Mouse (Mus musculus) right cerebral cortex, postnatal 4 days (tissue): ENCODE measurements around the gene Casc3.

Source experiments
- DNase-seq: peaks from one replicate; pipeline ENCODE4 v3.0.0-alpha.2; 2022

Gene Casc3

DNA sequence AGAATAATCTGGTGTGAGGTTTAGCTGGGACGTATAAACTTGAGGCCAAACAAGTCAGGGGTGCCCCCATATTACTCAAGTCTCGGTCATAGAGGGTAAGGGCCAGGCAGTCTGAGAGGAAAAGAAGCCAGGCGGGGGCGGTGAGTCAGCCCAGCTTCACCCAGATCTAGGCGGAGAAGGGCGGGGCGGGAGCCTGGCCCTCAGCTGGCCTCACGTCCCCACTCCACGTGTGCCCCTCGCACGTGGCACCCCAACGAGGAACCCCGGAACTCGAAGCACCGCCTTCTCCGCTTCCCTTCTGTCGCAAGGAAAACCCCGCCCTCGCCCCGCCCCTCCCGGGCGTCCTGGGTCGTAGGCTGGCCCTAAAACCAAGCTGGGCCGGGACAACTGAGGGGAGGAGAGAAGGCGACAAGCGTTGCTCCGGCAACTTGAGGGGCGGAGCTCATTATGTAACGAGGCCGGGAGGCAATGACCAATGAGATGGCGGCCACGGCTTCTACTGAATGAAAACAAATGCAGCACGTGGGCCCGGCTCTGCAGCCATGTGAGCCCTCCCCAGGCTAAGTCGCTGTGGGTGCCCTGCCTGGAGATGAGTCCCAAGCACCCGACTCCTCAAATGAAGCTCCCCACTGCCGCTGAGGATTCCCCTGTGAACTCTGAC, 30.9 kb upstream of the Casc3 start:
- peak; percentile 91 for DNase-seq

DNA sequence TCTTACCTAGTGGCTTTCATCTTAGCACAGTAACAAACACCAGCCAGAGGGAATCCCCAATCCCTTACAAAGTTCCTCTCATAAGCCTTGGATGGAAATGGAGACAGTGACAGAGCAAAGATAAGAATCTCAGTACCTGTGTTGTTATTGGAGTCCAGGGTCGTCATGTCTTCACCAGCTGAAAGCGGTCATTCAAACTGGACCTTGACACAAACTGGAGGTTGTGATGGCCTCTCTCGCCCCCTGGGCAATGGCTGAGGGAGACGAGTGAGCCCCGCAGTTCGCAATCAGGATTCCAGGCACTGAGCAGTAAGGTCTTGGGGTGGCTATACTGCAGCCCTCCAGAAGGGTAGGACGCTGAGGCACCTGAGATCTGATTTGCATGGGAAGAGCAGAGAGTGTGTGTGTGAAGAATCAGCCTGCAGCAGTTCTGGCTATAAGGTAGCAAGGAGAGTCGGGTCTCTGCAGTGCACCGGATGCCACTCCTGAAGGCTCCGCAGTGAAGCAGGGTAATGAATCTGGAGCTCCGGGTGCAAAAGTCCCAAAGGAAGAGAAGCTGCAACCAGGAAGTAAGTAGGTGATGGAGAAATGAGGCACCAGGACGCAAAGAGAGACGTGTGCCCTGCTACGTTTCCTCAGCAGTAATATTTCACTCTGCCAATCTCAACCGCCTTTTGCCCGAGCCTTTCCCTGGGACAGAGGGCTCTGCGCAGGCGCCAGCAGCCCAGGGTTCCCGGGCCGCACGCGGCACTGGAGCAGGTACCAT, 29.9 kb upstream of the Casc3 start, which contains the start of gene Nr1d1:
Nr1d1 (minus strand) TSS at position 752 of the 766 bp plus-strand sequence.
- no peak for DNase-seq

DNA sequence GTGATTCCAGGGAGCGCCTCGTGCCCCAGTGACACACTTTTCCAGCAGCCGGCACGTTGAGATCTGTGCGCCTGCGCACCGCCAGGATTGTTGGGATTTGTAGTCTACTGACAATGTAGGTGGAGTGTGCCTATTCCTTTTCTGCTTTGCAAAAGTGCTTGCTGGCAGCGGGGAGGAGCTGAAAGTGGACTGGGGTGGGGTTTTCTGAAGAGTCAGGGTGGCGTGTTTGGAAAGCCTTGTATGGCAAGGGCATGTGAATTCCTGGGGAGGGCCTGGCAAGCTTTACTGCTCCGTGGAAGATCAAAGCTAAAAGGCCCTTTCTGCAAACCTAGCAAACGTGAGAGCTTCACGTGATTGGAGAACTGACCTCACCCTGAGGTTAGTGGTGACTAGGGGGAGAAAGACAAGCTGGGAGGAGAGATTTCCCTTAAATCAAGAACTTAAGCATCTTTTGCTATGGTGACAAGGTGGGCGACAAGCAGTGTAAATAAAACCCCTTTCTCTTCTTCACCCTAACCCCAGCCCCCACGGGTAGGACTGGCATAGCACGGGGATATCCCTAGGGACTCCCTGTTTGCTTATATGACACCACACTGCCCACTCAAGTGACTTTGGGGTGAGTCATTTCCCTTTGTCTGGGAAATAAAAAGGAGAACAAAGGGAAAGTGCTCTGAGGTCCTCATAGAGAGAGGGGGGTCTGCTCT, 29.2 kb upstream of the Casc3 start:
- DNase-seq, result peak; percentile 98

DNA sequence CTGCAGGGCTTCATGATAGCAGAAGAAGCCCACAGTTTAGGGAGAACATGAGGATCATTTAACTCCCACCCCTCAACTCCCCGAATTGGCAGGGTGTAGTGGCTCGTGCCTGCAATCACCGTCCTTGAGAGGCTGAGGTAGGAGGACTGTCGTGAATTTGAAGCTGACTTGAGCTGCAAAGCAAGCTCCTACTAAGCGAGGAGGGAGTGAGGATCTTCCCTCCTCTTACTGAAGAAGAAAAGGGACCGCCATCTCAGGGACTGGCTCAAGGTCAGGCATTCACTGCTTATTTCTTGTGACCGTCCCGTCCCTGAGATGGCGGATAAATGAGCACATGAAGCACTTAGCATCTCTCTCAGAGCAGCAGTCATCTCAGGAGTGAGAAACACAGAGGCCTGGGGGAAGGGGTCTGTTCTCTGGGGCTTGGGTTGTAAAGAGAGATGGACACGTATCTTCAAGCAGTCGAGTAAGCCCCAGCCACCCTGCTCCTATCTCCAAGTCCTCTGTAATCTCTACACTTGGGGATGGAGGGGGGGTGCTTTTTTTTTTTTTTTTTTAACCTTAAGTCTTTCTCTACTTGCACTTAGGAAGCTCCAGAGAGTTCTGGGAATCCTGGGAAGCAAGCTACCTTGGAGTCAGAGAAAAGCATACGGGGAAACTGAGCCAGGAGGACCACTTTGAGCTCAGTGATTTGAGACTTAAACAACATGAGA, 28.5 kb upstream of the Casc3 start:
- DNase-seq, result no peak

DNA sequence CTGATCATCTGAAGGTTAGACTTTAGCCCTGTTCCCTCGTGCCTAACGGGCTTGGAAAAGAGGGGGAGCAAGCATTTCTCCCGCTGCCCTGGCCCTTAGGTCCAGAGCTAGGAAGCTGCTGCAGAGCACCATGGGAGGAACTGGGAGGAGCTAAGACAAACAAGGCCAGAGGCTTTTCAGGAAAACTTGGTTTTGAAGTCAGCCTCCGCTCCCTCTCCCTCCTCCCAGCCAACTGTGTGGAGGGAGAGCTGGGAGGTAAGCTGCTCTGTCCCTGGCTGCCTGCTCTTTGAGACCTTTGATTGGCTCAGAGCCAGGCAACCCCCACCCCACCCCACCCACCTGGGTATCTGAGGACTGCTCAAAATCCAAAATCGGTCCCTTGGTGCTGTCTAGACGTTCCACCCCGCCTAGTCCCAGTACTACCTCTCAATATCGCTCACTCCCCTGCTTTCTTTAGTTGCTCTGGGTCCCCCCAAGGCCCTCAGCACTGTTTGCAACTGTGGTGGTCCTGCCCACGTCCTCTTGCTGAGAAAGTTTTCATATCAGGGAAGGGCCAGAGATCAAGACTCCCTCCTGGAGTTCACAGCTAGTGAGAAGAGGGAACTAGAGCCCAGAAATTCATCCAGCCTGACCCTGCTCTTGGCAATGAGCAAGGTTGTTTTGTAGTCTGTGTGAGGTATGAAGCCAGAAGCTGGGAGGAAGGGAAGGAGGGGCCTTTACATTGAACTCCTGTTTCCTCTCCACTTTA, 27.7 kb upstream of the Casc3 start:
- DNase-seq, result no peak

DNA sequence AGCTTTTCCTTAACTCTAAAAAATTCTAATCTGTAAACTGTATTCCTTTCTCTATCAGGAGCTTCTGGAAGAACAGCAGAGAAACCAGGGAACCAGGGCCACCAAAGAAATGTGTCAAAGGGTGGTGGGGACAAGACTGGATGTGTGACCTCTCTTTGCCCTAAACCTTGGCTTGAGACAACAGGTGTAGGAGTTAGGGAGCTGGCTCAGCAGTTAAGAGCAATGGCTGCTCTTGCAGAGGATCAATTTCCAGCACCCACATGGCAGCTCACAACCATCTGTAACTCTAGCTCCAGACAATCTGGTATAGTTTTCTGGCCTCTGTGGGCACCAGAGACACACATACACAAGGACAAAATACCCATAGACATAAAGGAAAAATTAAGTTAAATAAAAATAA, 26.8 kb upstream of the Casc3 start:
- no peak for DNase-seq

DNA sequence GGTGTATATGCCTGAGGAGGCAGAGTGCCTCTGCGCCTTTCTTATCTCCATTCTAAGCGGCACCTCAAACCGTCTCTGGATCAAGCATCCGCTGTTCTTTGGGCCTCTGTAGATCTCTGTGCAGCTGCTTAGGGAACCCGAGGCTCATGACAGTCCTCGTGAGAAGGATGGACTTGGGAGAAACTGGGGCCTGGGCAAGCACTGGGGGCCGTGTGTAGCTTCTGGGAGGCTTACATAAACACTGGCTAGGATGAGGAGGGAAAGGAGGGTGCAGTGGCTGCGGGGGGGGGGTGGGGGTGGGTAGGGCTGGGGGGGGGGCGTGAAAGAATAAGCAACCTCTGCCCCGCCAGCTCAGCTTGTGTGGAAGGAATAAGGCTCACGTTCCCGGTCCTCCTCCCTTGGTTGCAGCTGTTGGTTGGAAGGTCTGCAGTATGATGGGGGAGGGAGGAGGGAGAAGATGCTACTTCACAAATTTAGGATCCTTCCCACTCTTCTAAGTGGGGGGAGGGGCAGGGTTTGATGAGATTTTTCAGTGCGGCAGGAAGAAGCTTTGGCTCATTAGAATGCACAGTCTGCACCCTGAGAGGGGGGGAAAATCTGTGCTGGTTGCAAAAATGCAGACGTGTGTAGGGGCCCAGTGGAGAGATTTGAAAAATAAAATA, 22.7 kb upstream of the Casc3 start:
- peak; percentile 64 for DNase-seq

DNA sequence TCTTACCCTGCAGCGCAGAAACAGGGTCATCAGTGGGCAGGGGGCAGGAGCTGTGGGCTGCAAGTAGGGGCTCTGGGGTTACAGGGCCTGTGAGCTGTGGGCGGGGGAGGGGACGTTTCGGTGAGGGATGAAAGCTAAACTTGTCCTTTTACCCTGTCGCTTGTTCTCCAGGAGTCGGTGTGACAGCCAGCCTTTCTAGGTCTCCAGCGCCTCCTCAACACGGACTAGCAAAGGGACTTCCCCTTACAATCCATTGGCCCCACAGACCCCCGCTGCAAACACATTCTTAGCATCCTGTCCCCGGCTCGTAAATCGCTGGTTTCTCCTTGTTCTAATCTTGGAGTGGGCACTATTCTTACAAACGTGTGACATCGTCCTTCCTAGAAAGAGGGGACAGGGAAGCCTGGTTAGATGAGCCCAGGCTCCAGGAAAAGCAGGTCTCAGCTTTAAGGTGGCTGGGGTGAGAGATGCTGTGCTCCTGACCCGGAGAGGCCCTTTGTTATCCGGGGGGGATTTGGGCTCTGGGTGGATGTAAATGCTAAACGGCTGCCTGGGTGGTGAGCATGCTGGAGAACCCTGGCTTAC, 22.0 kb upstream of the Casc3 start:
- DNase-seq, result peak; percentile 52

DNA sequence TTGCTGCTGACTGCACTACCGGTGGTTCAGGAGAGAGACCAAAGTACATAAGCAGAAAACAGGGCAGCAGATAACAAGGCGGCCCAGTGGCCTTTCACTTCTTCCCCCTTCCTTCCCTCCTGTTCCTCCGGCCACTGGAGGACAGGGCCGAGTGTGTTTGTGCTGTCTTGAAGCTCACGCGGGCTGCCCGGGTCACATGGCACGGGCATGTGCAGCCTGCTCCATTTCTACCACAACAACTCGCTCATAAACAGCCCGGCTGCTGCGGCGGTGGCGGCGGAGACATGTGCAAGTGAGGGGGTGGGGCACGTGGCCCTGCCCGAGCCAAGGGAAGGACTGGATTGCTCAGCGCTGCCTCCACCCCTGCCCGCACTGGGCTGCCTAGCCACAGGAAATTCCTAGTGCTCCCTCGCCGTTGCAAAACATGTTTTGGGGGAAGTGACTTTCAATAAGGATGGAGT, 21.4 kb upstream of the Casc3 start:
- peak; percentile 84 for DNase-seq

DNA sequence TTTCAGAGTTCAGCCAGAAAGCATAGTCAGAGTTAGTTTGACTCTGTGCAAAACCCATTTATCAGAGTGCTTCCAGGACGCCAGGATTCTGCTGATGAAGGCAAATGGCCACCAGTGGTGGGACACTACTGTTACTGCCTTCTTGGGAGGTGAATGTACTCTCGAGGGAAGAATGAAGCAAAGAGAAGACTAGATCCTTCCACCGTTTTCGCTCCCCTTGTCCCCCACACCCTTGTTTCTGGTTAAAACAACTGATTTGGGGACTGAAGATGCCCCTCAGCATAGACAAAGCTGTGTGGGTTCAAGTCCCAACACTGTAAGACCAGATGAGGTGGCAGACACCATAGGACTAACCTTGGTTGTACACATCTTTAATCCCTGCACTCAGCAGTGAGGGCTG, 20.6 kb upstream of the Casc3 start:
- DNase-seq, result no peak

DNA sequence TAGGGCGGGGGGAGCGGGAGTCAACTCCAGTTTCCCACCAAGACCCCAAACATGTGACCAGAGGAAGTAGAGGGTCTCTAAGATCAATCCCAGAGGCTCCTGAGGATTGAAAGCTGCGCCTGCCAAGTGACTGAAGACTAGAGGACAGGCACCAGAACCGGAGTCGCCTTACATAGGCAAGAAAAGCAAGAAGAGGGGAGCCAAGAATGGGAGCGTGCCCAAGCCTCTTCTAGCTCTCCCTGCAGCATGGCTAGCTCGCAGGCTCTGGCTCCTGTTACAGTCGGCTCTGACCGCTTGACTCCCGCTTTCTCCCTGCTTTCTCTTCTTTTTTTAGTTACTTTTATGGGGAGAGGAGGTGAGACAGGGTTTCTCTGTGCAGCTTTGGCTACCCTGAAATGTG, 19.5 kb upstream of the Casc3 start:
- peak; percentile 21 for DNase-seq

DNA sequence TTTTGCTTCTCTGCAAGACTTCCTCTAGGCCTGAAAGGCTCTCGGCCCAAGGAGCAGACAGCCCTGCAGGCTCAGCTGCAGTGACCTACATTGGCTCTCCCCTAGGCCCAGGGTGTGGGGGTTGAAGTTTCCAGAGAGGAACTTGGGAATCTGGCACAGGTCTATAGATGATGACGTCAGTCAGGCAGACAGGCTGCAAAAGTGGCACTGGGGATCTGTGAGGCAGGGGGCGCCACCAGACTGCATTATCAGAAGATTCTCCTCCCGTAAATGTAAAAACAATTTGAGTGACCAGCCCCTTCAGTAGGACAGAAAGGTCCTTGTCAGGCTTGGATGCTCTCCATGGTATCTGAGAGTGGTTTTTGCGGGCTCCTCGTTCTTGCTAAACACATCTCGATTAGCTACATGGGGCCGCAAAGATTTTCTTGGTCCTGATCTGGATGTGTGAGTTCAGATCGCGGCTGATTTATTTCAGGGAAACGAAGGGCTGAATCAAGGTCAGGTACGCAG, 18.9 kb upstream of the Casc3 start:
- peak; percentile 83 for DNase-seq

DNA sequence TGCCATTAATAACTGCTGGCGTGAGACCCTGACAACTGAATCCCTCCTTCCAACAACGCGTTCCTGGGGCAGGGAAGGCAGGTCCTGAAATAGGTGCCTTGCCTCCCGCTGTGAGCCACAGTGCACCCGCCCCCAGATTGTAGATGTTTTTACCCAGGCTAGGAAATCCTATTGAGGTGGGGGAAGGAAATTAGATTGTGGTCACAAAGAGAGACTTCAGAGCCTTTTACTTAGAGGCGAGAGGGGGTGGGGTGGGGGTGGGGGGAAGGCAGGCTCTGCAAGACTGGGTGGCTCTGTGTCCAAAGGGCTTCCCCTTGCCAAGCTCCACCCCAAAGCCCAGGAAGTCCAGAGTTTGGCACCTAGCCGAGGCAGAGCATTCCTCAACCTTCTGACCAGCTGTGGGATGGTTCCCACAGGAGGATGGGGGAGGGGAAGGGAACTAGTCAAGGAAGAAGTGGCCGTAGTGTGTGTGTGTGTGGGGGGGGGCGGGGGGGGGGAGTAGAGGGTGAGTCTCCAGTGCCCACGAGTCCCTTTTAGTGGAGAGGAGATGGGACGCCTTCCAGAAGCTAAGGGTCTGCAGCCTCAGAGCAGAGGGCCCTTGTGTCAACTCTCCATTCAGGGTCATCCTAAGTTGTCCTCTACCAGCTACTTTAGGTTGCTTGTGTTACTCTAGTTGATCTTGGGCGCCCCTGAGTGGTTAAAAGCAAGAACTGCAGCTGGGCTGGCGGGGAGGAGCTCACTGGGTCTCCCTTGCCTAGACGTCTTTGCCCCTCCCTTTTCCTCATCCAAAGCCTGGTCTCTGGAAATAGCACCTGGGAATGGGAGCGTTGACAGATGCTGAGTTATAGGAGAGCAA, 18.1 kb upstream of the Casc3 start:
- DNase-seq, result peak; percentile 89

DNA sequence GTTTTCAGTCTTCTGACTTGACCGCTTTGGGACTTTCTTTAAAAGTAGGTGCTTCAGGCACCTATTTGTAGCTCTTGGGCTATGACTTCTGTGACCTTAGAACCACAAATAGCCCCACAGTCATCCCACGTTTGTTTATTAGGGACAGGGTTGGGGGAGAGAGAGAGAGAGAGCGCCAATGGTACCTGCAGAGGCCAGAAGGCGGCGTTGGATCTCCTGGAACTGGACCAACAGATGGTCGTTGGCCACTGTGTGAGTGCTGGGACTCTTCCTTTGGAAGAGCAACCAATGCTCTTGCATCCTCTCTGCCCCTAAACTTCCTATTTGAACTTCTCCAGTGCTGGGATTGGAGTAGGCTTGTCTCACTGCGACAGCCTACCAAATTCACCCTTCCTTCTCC, 17.5 kb upstream of the Casc3 start:
- DNase-seq, result no peak

DNA sequence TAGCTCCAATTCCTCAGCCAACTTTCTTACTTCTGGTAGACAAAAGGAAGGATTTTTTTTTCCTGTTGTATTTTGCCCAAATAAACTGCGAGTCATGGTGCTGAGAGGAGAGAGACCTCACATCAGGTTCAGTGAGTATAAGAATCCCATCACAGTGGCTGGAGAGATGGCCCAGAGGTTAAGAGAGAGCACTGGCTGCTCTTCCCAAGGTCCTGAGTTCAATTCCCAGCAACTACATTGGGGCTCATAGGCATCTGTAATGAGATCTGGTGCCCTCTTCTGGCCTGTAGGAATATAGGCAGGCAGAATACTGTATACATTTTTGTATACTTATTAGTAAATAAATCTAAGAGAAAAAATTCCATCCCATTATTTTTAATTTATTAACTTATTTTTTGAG, 17.0 kb upstream of the Casc3 start:
- DNase-seq, result no peak

DNA sequence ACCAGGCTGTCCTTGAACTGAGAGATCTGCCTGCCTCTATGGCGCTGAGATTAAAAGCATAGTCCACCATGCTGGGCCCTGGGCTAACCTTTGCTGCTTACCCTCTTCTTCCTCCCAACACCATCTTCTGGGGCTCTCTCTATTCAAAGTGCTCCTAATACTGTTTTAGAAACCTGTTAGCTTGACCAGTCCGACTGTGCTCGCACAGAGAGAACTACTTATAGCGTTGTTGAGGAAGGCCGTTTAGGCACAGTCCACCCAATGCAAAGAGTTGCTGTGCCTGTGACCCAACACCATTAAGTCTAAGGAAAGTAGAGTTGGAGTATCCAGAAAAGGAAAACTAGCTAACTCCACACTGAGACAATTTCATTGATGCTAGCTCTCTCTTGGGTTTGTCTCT, 16.6 kb upstream of the Casc3 start:
- DNase-seq, result no peak

DNA sequence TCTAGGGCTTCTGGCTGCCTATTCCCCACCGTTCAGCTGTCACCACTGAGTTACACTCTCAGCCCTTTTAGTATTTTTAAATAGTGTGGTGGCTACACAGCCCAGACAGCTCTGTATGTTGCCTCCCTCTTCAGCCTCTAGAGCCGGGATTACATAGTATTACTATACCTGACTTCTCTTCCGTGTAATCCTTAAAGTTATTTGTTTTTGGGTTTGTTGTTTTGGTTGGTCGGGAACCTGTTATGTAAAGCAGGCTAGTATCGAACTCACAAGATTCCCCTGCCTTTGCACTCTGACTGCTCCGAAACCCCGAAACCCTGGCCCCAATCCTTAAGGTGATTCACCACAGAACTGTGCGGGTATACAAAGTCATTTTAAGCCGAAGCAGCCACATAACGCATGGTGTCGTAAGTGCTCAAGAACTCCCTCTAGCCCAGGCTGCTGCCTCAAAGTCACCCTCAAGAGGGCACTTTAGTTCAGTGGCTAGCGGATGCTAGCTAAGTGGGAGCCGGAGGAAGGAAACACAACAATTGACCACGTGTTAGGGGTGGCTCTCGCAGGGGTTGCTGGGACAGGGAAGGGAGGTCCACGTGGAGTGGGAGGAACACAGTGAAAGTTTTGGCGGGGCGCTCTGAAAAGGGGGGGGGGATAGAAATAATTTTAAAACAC, 16.0 kb upstream of the Casc3 start:
- DNase-seq, result peak; percentile 72

DNA sequence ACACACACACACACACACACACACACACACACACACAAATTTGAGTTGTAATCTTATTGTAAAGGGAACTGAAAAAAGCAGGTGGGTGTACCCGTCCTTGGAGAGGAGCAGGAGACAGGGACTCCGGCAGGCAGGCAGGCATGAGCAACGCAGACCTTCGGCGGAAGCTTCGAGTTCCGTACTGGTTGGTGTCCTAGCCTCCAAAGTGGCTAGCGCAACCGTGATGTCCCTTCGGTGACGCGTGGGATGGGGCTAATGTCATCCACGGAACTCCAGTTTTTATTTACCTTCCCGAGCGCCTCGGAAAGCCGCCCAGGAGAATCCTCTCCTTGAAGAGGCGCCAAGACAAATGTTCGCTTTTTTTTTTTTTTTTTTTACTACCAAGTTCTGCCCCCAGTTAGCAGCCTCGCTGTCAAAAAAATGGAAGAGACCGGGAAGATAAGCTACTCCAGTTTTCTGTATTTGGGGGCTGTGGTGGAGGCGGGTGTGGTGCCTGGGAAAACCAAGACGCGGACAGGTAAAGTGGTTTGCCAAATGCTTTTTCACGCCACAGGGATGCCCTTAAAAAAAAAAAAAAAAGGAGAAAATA, 15.4 kb upstream of the Casc3 start:
- DNase-seq, result peak; percentile 23

DNA sequence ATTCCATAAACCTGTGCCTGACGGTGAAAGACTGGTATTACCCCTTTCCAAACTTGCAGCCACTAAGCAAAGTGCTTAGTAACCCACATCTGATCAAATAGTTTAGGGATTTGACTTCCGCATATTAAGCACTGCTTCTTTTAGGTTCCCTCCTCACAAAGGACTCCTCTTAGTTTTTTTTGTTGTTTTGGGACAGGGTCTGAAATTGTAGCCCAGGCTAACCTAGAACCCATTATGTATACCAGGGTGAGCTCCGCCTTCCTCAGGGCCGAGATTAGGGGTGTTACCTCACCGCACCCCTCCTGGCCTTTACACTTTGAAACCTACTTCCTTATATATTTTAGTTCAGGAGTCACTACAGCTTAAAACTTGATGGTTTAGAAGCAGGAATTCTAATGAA, 14.9 kb upstream of the Casc3 start:
- no peak for DNase-seq
